Mouse (Mus musculus): ENCODE results near the gene Kcmf1. TPM values are rescaled to one million over a fixed set of nuclear protein-coding genes. Genes with fewer than 3 reads are reported as not detected.

The Kcmf1 gene
- polyA plus RNA-seq, 1 experiment from 2014 or later: 37.7 TPM

DNA sequence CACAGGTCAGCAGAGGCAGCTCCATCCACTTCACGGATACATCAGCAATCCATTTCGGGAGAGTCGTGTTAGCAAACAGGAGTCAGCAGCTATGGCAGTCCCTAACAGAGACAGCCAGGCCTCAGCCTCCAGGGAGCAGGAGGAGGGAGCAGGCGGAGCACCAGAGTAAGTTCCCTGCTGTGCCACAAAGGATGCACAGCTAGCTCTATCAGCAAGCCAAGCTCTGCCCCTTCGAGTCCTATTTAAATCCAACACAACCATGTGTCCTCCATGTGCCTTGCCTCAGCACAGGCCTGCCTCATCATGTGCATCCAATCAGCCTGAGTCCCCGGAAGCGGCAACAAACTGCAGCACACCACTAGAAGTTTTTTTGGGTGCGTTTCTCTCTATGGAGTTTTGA lies 23.6 kb upstream of the Kcmf1 start:
- Histone ChIP-seq H3K36me3 (no peaks in the 10 kb centered on the region), H3K4me3 (no peak overlapping the region), H3K27me3 (ENCODE audit: insufficient read depth, poor library complexity, severe bottlenecking) (no peaks in the 10 kb centered on the region), H3K4me1 (peaks cover 10% of the 10 kb centered on the region), H3K9me3 (no peaks in the 10 kb centered on the region), H3K27ac (no peak overlapping the region)
- DNase-seq (ENCODE audit: low spot score): no peak
- WGBS: 84% methylated on average over 8 of the region's 8 CpGs

DNA sequence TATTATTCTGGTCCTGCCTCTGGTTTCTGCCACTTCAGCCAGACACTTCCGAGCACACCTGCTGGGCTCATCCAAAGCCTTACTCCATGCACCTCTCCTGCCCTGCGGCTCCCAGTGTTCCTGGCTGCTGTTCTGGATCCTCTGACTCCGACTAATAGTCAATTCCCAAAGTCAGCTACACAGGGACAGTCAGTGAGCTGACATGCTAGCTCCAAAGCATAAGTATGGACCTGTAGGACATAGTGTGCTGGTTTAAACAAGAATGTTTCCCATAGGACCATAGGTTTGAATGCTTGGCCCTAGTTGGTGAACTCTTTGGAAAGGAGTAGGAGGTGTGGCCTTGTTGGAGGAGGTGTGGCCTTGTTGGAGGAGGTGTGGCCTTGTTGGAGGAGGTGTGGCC lies 21.3 kb upstream of the Kcmf1 start:
- H3K9me3 ChIP-seq: no peaks in the 10 kb centered on the region
- H3K36me3 ChIP-seq: no peaks in the 10 kb centered on the region
- no peaks in the 10 kb centered on the region for H3K27me3 ChIP-seq (ENCODE audit: insufficient read depth, poor library complexity, severe bottlenecking)
- no peaks in the 10 kb centered on the region for H3K4me1 ChIP-seq
- H3K27ac ChIP-seq: no peak overlapping the region
- no peak overlapping the region for H3K4me3 ChIP-seq
- WGBS: 90% methylated on average over 3 of the region's 3 CpGs
- DNase-seq (ENCODE audit: low spot score): no peak

GRCm38 (mm10) chr6:72918510-72919033 lies 18.8 kb upstream of the Kcmf1 start:
- Histone ChIP-seq H3K4me3 (no peak overlapping the region), H3K9me3 (no peaks in the 10 kb centered on the region), H3K36me3 (no peaks in the 10 kb centered on the region), H3K4me1 (no peaks in the 10 kb centered on the region), H3K27me3 (ENCODE audit: insufficient read depth, poor library complexity, severe bottlenecking) (no peaks in the 10 kb centered on the region), H3K27ac (no peak overlapping the region)
- WGBS: 57% methylated on average over 9 of the region's 9 CpGs
- DNase-seq (ENCODE audit: low spot score): no peak

DNA sequence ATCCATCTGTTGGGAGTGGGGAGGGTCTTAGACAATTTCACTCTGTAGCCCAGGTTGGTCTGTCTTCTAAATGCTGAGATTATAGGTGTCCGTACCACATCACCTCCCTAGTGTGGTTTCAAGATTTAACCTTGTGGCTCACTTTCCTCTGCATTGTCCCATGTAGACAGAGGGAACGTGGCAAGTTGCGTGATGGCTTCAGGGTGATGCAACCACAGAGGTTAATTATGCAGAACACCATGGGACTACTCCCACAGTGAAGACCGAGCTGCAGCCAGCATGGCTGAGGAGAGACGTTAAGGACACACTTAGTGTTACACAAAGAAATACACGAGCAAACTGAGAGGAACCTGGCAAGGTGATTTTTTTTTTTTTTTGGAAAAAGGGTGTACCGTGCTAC lies 16.6 kb upstream of the Kcmf1 start:
- H3K27ac ChIP-seq: no peak overlapping the region

DNA sequence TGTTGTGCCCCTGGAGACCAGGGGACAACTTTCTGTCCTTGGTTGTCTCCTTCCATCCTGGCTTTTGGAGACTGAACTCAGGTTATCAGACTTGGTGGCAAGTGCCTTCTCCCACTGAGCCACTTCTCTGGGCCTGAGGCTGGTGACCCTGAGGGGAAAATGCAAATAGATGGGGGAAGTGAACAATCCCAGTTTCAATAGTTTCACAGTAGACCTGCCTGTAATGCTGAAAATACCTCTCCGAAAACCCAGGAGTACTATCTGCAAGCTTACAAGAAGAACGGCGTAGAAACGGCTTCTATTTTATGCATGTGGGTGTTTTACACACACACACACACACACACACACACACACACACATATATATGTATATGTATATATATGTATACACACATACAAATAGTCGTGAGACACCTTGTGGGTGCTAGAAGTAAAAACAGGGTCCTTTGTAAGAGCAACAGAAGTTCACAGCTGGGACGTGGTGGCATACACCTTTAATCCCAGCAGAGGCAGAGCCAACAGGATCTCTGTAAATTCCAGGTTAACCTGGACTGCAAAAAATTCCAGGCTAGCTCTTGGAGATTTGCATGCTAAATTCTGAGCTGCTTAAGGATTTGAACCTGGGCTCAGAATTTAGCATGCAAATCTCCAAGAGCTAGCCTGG lies 14.4 kb upstream of the Kcmf1 start:
- H3K4me3 ChIP-seq: no peak overlapping the region
- no peak overlapping the region for H3K27ac ChIP-seq
- H3K9me3 ChIP-seq: no peaks in the 10 kb centered on the region
- WGBS: 83% methylated on average over 6 of the region's 6 CpGs
- no peaks in the 10 kb centered on the region for H3K36me3 ChIP-seq
- no peaks in the 10 kb centered on the region for H3K27me3 ChIP-seq (ENCODE audit: insufficient read depth, poor library complexity, severe bottlenecking)
- no peaks in the 10 kb centered on the region for H3K4me1 ChIP-seq
- DNase-seq (ENCODE audit: low spot score): no peak

More for the DNA sequence above, 16.6 kb upstream of the Kcmf1 start:
- H3K36me3 ChIP-seq: no peaks in the 10 kb centered on the region
- no peaks in the 10 kb centered on the region for H3K27me3 ChIP-seq (ENCODE audit: insufficient read depth, poor library complexity, severe bottlenecking)
- H3K4me1 ChIP-seq: no peaks in the 10 kb centered on the region
- no peak overlapping the region for H3K4me3 ChIP-seq
- no peaks in the 10 kb centered on the region for H3K9me3 ChIP-seq
- 75% methylated on average over 7 of the region's 7 CpGs for WGBS
- DNase-seq (ENCODE audit: low spot score): no peak

GRCm38 (mm10) chr6:72911261-72911660 lies 11.5 kb upstream of the Kcmf1 start:
- no peak overlapping the region for H3K27ac ChIP-seq
- no peak for DNase-seq (ENCODE audit: low spot score)
- no peak overlapping the region for H3K4me3 ChIP-seq
- H3K4me1 ChIP-seq: no peaks in the 10 kb centered on the region
- 58% methylated on average over 4 of the region's 4 CpGs for WGBS
- H3K9me3 ChIP-seq: no peaks in the 10 kb centered on the region
- H3K36me3 ChIP-seq: no peaks in the 10 kb centered on the region
- H3K27me3 ChIP-seq (ENCODE audit: insufficient read depth, poor library complexity, severe bottlenecking): no peaks in the 10 kb centered on the region

DNA sequence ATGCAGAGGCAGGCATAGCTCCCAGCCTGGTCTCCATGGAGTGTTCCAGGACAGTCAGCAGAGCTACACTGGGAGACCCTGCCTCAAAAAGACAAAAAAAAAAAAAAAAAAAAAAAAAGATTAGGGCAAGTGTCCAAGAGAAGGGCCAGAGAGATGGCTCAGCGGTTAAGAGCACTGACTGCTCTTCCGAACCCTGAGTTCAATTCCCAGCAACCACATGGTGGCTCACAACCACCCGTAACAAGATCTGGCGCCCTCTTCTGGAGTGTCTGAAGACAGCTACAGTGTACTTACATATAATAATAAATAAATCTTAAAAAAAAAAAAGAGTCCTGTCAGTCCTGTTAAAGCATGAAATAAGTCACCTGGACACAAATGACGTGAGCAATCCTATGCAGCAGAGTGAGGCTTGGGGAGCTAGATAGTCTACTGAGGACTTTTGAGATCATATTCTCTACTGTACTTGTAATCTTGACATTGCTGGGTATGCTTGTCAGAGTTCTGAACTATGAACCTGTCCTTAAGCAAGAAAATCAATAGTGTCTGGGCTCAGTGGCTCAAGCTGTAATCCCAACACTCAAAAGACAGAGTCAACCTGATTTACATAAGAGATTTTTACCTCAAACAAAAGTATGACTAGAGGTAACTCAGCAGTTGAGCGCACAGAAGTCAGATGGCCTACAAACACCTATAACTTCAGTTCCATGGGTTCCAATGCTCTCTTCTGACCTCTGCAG lies 2.6 kb upstream of the Kcmf1 start:
- Histone ChIP-seq H3K27ac (no peak overlapping the region), H3K27me3 (ENCODE audit: insufficient read depth, poor library complexity, severe bottlenecking) (no peaks in the 10 kb centered on the region), H3K36me3 (no peaks in the 10 kb centered on the region), H3K9me3 (no peaks in the 10 kb centered on the region), H3K4me3 (no peak overlapping the region), H3K4me1 (peaks cover 11% of the 10 kb centered on the region; the same call in 1 of the 2 replicates)
- WGBS: 79% methylated on average over 6 of the region's 6 CpGs
- DNase-seq (ENCODE audit: low spot score): no peak

DNA sequence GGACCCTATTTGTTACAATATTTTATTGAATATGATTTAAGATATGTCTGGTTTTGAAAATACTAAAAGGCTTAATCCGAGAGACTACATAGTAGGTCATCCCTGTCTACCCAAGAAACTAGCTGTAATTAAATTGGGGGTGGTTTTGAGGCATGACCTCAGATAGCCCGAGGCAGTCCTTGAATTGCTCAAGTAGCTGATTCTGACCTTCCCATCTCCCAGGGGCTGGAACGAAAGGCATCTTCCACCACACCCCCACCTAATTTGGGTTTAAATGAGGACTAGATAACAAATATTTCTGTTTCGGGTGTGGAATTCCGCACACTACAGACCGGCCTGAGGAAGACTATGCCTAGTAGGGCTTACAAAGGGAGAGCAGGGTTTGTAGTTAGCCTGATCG lies 1.2 kb upstream of the Kcmf1 start:
- peak overlapping the region; percentile 97 for H3K4me3 ChIP-seq
- H3K27me3 ChIP-seq (ENCODE audit: insufficient read depth, poor library complexity, severe bottlenecking): no peaks in the 10 kb centered on the region
- H3K36me3 ChIP-seq: no peaks in the 10 kb centered on the region; the same call in 1 of the 2 replicates
- H3K4me1 ChIP-seq: peaks cover 25% of the 10 kb centered on the region
- peak overlapping the region; percentile 100 for H3K27ac ChIP-seq
- H3K9me3 ChIP-seq: no peaks in the 10 kb centered on the region
- 44% methylated on average over 7 of the region's 7 CpGs for WGBS
- DNase-seq (ENCODE audit: low spot score): no peak

- H3K4me1 ChIP-seq: peaks cover 40% of the 10 kb centered on the region
- no peaks in the 10 kb centered on the region for H3K27me3 ChIP-seq (ENCODE audit: insufficient read depth, poor library complexity, severe bottlenecking)
- DNase-seq (ENCODE audit: low spot score): peak; percentile 82
- peak overlapping the region; percentile 100 for H3K27ac ChIP-seq
- H3K4me3 ChIP-seq: peak overlapping the region; percentile 97
- H3K36me3 ChIP-seq: no peaks in the 10 kb centered on the region; the same call in 1 of the 2 replicates
- under 1% methylated on average over 82 of the region's 85 CpGs for WGBS
- H3K9me3 ChIP-seq: no peaks in the 10 kb centered on the region
These were observed 488 bp downstream of the Kcmf1 start for GRCm38 (mm10) chr6:72899201-72899780.

- no peaks in the 10 kb centered on the region for H3K9me3 ChIP-seq
- H3K36me3 ChIP-seq: no peaks in the 10 kb centered on the region; the same call in 1 of the 2 replicates
- DNase-seq (ENCODE audit: low spot score): peak; percentile 81
- H3K4me3 ChIP-seq: peak overlapping the region; percentile 97
- under 1% methylated on average over 71 of the region's 71 CpGs for WGBS
- H3K4me1 ChIP-seq: peaks cover 43% of the 10 kb centered on the region
- H3K27me3 ChIP-seq (ENCODE audit: insufficient read depth, poor library complexity, severe bottlenecking): no peaks in the 10 kb centered on the region
- peak overlapping the region; percentile 100 for H3K27ac ChIP-seq
These were observed 1.3 kb downstream of the Kcmf1 start for GRCm38 (mm10) chr6:72898244-72899200.

GRCm38 (mm10) chr6:72895000-72895399 lies 4.8 kb downstream of the Kcmf1 start:
- 70% methylated on average over 3 of the region's 3 CpGs for WGBS

GRCm38 (mm10) chr6:72891238-72891637 lies 8.5 kb downstream of the Kcmf1 start:
- 90% methylated on average over 2 of the region's 2 CpGs for WGBS
- H3K36me3 ChIP-seq: peaks cover 3% of the 10 kb centered on the region; the same call in 1 of the 2 replicates

More at GRCm38 (mm10) chr6:72895000-72895399, 4.8 kb downstream of the Kcmf1 start:
- Histone ChIP-seq H3K36me3 (peaks cover 3% of the 10 kb centered on the region; the same call in 1 of the 2 replicates), H3K4me1 (peaks cover 37% of the 10 kb centered on the region), H3K4me3 (no peak overlapping the region), H3K9me3 (no peaks in the 10 kb centered on the region), H3K27me3 (ENCODE audit: insufficient read depth, poor library complexity, severe bottlenecking) (no peaks in the 10 kb centered on the region), H3K27ac (no peak overlapping the region)
- no peak for DNase-seq (ENCODE audit: low spot score)

More at GRCm38 (mm10) chr6:72891238-72891637, 8.5 kb downstream of the Kcmf1 start:
- no peak overlapping the region for H3K4me3 ChIP-seq
- DNase-seq (ENCODE audit: low spot score): no peak
- no peaks in the 10 kb centered on the region for H3K27me3 ChIP-seq (ENCODE audit: insufficient read depth, poor library complexity, severe bottlenecking)
- peaks cover 27% of the 10 kb centered on the region for H3K4me1 ChIP-seq
- H3K9me3 ChIP-seq: no peaks in the 10 kb centered on the region
- no peak overlapping the region for H3K27ac ChIP-seq

Data from heart, embryonic 10.5 days (tissue).